Mouse (Mus musculus) adrenal gland, postnatal 10 days (tissue): Measurements from ENCODE around the gene Zdbf2. TPM values are rescaled to one million over a fixed set of nuclear protein-coding genes. Genes with fewer than 3 reads are reported as not detected.
A peak's percentile ranks its signal among the peaks of the same experiment; 100 is the strongest.

Experiments used
- DNase-seq: peaks from one replicate; pipeline ENCODE4 v3.0.0; 2021; ENCODE audit warnings: mixed read lengths
- long read RNA-seq, 2 experiments: library from polyadenylated mRNA; stranded (forward); transcript quantifications; one replicate each; pipeline ENCODE4 v2.0.0; 2021
- total RNA-seq, 2 experiments: library from RNA; stranded (reverse); gene quantifications; 2 replicates each; pipeline ENCODE4 v1.2.3; 2021

The Zdbf2 gene
- total RNA-seq, result 10 to 100 TPM in 1 of 2 experiments, 1 to 10 TPM in 1; 8.3 to 12.8 TPM
- long read RNA-seq, experiment 1, result 0 reads
- long read RNA-seq, experiment 2, partial matches to known transcripts, result 0 of 1 reads
- long read RNA-seq, experiment 2, other reads (novel, unspliced or antisense), result 1 of 1 reads

GRCm38 (mm10) chr1:63272741-63273338 is at the start of gene Zdbf2:
Zdbf2 (plus strand) TSS chr1:63273265.
- peak; percentile 66 for DNase-seq

- DNase-seq, result no peak
These were observed 48.1 kb upstream of the Zdbf2 start for GRCm38 (mm10) chr1:63225009-63225408.

GRCm38 (mm10) chr1:63225890-63226289 is 47.2 kb upstream of the Zdbf2 start:
- DNase-seq, result no peak

DNA sequence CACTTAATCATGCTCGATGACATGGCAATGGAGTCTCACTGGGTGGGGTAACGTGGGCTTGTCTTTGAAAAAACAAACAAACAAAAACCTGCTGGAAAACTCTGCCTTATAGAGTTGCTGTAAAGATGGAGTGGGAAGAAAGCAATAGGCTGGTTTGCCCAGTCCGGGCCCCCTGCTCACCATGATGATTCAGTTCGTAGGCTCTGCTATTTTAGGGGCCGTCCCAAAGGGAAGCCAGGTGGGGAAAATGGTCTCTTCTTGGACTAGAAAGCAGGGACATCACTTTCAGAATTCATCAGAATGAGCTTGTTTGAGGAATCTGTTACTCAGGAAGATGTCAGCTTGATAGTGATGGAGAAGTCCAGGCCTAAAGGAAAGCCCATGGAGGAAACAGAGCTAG is 45.8 kb upstream of the Zdbf2 start:
- no peak for DNase-seq

DNA sequence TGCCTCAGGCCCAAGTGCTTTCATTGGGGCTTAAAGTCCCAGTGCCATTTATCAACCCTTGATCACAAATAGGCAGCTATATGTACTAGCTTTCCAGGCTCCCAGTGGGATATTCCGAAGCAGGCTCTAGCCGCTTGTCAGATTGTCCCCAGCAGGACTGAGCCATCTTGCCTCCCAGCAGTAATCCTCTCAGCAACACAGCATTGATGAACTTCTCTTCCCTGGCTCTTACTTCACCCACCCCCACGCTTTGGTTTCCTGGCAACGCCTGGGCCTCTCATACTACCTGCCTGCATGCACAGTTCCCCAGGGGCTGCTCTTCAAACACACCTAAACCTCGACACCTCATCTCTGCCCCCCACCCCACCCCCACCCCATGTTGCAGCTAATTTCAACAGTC is 35.7 kb upstream of the Zdbf2 start:
- no peak for DNase-seq

DNA sequence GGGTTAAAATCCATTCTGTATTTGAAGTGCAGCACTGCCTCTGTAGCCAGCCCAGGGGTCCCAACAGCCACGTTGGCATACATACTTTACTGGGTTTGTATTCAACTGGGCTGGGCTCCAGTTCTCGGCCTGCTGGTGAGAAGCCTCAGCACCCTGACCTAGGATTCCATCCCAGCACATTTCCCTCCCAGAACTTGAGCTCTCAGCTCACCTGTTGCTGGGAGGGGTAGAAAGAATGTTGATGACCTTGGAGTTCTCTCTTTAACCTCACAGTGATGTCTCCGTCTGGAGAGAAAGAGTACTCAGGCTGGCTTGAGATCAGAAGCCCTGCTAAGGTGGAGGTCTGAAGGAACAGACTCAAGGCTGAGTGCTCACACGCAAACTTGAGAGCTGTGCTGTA is 33.8 kb upstream of the Zdbf2 start:
- no peak for DNase-seq

DNA sequence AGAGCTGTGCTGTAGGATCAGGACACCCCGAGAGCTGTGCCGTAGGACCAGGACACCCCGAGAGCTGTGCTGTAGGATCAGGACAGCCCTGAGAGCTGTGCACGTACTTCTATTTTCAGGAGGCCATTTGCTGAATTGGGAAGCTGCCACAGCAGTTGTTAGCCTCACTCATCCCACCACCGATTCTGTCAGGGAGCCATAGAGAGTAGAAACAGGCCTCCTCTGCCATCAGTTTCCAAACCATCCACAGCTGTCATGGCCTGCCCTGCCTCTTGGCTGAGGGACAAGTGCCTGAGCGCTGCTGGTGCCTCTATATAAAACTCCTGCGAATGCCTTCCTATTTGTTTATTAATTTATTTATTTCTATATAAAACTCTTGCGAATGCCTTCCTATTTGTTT is 33.3 kb upstream of the Zdbf2 start:
- no peak for DNase-seq

DNA sequence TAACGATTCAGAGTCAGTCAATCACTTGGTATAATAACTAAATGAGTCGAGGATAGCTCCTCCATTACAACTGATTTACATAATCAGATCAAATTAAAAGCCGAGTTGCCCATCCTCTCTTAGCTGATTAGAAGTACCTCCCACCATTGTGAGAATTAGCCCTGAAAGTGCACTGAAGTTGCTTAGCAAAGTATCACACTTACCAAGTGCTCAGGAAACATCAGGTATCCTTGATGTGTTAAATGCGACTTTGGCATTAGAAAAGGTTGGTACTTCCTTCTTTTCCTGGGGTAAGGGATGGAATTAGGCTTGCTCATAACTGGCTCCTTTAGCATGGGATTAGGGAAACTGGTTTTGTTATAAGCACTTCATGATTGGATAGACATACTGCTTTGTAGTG is 29.2 kb upstream of the Zdbf2 start:
- no peak for DNase-seq

DNA sequence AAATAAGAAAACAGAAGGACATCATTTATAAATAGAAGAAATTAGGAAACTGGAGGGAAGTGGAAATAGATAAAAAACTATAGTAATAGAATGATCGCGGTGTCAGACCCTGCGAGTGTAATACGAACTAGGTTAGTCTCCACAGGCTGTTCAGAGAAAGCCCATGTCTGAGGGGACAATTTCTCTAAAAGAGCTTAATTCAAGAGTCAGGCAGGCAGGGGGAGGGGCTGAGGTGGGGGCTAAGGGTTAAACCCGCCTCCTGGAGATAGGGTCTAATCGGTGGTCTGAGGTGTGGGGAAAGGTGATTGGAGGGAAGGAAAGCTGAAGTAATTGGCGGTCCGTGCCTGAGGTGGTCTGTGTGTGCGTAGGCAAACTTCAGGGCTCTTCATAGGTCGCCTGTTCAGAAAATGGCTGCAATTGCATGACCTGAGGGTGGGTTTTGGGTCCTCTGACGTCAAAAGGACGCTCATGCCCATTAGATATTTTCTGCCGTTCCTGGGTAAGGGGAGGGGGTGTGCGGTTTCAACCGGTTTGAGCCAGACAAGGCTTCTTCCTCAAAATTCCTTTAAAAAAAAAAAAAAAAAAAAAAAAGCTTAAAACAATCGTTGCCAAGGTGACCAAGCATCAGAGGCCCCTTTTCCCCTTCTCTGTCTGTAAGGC is 26.1 kb upstream of the Zdbf2 start:
- DNase-seq, result no peak

DNA sequence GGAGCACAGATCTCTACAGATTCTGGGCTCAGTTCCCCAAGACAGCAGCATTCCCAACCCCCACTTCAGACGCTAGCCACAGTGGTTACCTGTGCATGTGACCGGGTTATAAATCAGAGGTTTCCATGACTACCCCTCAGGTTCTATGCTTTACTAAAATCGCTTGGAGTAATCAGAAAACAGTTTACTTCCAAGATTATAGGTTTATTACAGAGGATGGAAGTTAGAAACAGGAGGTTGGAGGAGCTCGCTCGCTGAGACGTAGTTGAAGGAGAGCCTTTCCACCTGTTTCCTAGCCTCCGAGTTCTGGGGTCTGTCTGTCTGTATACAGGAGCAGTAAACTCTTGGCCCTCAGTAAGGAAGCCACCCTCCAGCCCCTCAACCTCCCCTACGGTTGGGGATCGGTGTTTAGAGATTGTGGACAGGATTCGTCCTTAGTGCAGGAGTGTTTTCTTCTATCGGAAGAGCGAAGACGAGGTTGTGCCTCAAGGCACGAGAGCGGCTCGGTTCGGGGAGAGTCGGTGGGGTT is 25.2 kb upstream of the Zdbf2 start:
- no peak for DNase-seq

- peak; percentile 26 for DNase-seq
These were observed 24.7 kb upstream of the Zdbf2 start for GRCm38 (mm10) chr1:63248360-63248851.

GRCm38 (mm10) chr1:63249261-63249660 is 23.8 kb upstream of the Zdbf2 start:
- no peak for DNase-seq

DNA sequence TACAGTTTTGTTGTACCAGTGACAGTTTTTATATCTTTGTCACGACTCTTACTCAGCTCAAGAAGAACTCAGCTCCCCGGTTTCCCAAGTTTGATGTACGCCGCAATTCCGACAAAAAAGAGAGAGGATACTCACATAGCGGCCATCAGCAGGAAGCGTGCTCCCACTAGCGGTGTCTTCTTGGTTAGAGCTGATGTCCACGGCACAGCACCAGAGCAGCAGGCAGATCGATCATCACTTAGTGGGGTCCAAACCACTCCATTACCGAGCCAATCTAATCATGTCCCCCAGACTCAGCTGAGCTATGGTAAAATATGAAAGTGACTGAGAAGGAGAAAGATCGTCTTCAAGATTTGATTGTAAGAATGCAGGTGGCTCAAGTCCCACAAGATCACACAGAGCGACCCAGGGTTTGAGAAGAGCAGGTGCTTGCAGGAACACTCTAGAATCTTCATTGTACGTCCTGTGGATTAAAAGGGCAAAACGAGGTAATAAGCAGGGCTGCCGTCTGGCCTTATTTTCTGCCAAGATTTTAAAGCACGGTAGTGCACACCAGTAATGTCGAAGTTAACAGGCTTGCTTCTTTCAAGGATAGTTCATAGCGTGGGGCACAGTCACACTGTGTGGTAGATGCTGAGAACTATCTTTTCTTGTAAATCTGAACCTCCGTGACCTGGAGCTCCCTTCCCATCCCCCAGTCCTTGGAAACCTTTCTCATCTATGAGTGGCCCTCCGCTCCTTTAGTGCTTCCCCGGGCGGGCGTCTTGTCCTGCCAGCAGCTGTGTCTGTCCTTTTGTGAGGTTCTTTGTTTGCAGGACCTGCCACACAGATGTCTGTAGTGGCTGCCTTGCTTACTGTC is 20.5 kb upstream of the Zdbf2 start:
- DNase-seq, result no peak

- no peak for DNase-seq
These were observed 19.8 kb upstream of the Zdbf2 start for GRCm38 (mm10) chr1:63253291-63253690.

- DNase-seq, result no peak
These were observed 18.0 kb upstream of the Zdbf2 start for GRCm38 (mm10) chr1:63255101-63255500.

GRCm38 (mm10) chr1:63256083-63256482 is 17.0 kb upstream of the Zdbf2 start:
- DNase-seq, result no peak

DNA sequence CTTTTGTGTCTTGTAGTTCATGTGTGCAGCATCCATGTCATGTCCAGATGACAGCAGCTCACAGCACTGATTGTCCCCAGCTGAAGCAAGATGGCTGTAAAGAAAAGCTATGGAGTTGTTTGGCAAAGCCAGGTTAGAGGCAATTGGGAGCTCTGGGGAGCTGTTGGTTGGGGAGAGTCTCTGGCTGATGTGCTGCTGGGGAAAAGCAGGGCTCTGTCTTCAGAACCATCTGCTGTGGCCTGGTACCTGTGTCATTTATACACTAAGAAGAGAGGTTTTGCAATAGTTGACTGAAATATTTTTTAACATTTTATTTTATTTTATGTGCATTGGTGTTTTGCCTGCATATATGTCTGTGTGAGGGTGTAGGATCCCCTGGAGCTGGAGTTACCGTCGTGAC is 14.6 kb upstream of the Zdbf2 start:
- DNase-seq, result no peak

DNA sequence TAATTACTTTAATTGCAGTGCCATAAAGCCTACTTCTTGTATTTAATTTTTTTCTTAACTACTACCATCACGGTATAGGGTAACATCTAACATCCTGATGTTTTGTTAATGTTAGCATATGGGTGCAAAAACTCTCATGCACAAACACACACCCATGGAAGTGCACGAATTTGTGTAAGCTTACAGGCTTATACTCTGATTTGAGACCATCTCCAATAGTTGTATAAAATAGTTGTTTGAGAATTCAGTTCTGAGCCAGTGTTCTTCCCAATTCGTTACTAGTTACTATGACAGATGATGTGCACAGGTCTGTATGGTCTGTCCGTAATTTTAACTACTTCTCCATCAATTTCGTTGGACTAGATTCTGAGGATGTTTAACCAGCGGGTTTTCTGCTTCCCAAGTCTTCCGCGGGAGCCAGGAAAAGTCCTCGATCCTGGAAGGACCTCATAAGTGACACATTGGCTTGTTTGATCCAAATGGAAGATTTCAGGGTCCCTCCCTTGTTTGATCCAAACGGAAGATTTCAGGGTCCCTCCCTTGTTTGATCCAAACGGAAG is 13.7 kb upstream of the Zdbf2 start:
- no peak for DNase-seq

DNA sequence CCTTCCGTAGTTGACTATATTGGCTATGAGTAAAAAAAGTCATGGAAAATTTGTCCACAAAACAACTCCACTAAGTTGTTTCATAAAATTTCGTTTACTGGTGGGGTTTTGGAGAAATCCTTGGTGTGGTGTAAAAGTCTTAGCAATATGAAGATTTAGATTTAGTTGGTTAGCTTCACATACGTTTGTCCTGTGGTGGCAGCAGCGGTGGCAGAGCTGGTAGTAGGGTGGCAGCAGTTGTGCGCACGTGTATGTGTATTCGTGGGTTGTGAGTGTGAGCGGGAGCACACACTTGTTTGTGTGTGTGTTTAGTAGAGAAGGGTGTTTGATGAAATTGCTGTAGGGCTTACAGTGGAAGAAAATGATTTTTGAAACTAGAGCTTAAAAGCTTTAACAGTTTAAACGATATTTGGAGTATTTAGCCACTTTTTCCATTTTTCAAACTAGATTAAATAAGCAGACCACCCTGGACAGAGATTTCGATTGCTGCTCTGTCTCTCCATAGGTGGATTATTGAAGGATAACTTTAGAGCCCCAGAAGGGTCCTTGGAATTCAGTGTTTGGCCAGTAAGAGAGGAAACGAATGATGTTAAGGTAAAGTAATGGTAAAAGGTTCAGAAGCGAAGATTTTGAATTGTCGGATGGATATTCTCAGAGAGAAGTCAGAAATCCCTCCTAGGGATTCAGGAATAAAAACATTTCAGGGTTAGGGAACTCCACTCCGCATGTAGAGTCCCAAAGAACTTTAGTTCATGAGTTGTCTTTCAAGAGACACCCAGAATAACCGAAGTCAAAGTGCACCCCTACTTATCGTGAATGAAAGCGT is 12.9 kb upstream of the Zdbf2 start:
- DNase-seq, result no peak

GRCm38 (mm10) chr1:63260742-63261033 is 12.4 kb upstream of the Zdbf2 start:
- DNase-seq, result no peak

DNA sequence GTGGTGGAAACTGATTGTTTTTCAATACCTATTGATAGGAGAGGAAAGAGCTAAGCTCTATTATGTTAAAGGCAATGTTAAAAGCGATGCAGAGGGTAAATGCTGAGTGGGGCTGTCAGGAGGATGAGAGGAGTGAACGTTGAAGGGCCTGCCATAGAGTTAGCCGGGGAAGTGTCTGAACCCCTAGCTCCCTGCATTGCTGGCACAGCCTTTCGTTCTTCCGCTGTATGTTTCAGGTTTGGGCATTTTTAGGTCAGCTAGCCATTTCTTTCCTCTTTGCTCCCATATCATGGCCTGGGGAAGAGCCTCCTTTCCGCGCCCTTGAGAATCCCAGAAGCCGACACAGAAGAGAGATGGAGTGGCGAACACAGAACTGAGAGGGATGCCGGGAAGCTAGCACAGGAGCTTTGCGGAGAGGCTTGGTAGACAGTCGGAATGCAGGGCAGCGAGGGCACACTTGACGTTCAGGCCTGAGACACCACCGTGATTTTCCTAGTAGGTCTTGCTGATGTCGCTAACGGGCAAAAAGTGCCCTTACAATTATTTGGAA is 11.9 kb upstream of the Zdbf2 start:
- DNase-seq, result no peak
